Mouse (Mus musculus): ENCODE results near the gene Pdap1. TPM values are rescaled to one million over a fixed set of nuclear protein-coding genes. Genes with fewer than 3 reads are reported as not detected.
"Not testable (repeated sequence)": the region's sequence is repeated elsewhere in the genome, so short reads cannot be mapped to it uniquely, and the experiment has no call there.

Pdap1 gene
- total and polyA plus RNA-seq, 3 experiments, result 104 to 301 TPM; not detected in 1

DNA sequence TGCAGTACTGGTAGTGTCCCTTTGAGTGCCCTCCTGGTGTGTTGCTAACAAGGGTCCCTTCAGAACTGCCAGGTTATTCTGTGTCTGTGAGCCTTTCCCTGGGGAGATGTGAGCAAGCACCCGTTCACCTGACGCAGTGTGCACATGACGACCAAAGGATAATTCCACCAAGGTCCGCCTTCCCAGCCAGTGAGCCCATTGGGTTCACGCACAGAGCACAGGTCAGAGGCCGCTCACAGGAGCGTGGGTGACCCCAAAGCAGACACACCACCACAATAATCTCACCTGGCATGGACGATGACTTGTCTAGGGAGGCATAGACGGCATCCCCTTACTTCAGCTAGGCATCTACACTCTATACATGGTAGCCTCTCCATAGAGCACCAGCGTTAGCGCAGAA lies 38.6 kb downstream of the Pdap1 start:
- not testable (repeated sequence) for H3K4me3 ChIP-seq (ENCODE audit: control insufficient read depth in 1 of 2, insufficient read depth in 1 of 2, low read depth in 2 of 2, low read length in 2 of 2); DNase-seq (ENCODE audit: low read depth, low spot score); H3K79me2 ChIP-seq (ENCODE audit: control insufficient read depth, insufficient read depth, low read length, poor library complexity); H3K9ac ChIP-seq (ENCODE audit: control insufficient read depth, low read depth, low read length, poor library complexity, severe bottlenecking); H3K27me3 ChIP-seq (ENCODE audit: control insufficient read depth in 1 of 2, insufficient read depth in 2 of 2, low read length in 2 of 2); H3K27ac ChIP-seq (ENCODE audit: control insufficient read depth, low read depth, low read length); H3K9me3 ChIP-seq (replicated peaks; ENCODE audit: insufficient read depth, low read length)
- peaks cover 11 to 31% of the 10 kb centered on the region in 2 experiments for H3K4me1 ChIP-seq (ENCODE audit: control insufficient read depth in 1 of 2, insufficient read depth in 2 of 2, low read length in 2 of 2)
- peaks cover 25 to 29% of the 10 kb centered on the region in 2 experiments for H3K36me3 ChIP-seq (ENCODE audit: control insufficient read depth in 1 of 2, insufficient read depth in 2 of 2, low read length in 2 of 2)

DNA sequence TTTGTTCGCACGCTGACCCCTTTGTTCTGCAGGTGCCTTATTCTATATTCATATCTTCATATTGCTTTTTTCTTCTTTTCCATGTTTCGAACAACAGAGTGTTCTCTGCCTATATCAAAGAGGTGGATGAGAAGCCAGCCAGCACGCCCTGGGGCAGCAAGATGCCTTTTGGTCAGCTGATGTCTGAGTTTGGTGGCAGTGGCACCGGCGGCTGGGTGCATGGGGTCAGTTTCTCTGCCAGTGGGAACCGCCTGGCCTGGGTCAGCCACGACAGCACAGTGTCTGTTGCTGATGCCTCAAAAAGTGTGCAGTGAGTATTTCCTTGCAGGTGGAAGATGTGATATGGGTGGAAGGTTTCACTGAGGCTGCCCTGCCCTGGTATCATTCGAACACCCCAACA lies 39.1 kb downstream of the Pdap1 start:
- H3K27ac ChIP-seq (ENCODE audit: control insufficient read depth, low read depth, low read length), result no peak overlapping the region
- DNase-seq (ENCODE audit: low read depth, low spot score), result no peak
- H3K9ac ChIP-seq (ENCODE audit: control insufficient read depth, low read depth, low read length, poor library complexity, severe bottlenecking), result no peak overlapping the region
- peaks cover 13 to 35% of the 10 kb centered on the region in 2 experiments for H3K4me1 ChIP-seq (ENCODE audit: control insufficient read depth in 1 of 2, insufficient read depth in 2 of 2, low read length in 2 of 2)
- TF ChIP-seq CTCF (IDR thresholded peaks at IDR 0.05 in 2 of 3, conservative IDR thresholded peaks at IDR 0.05 in 1 of 3; ENCODE audit: control insufficient read depth in 1 of 3, insufficient read depth in 1 of 3, low read depth in 2 of 3, low read length in 3 of 3, poor library complexity in 1 of 3, severe bottlenecking in 1 of 3) (no peak), MXI1 (IDR thresholded peaks at IDR 0.05; ENCODE audit: low read depth, low read length) (no peak)
- H3K79me2 ChIP-seq (ENCODE audit: control insufficient read depth, insufficient read depth, low read length, poor library complexity), result no peaks in the 10 kb centered on the region
- H3K9me3 ChIP-seq (replicated peaks; ENCODE audit: insufficient read depth, low read length), result no peaks in the 10 kb centered on the region
- no peak overlapping the region for H3K4me3 ChIP-seq (ENCODE audit: control insufficient read depth in 1 of 2, insufficient read depth in 1 of 2, low read depth in 2 of 2, low read length in 2 of 2)
- H3K36me3 ChIP-seq (ENCODE audit: control insufficient read depth in 1 of 2, insufficient read depth in 2 of 2, low read length in 2 of 2), result peaks cover 28 to 31% of the 10 kb centered on the region in 2 experiments
- no peaks in the 10 kb centered on the region for H3K27me3 ChIP-seq (ENCODE audit: control insufficient read depth in 1 of 2, insufficient read depth in 2 of 2, low read length in 2 of 2)

GRCm38 (mm10) chr5:145098340-145098821 lies 41.7 kb downstream of the Pdap1 start:
- H3K4me3 ChIP-seq (ENCODE audit: control insufficient read depth in 1 of 2, insufficient read depth in 1 of 2, low read depth in 2 of 2, low read length in 2 of 2), result no peak overlapping the region
- H3K4me1 ChIP-seq (ENCODE audit: control insufficient read depth in 1 of 2, insufficient read depth in 2 of 2, low read length in 2 of 2), result peaks cover 17 to 36% of the 10 kb centered on the region in 2 experiments
- H3K27ac ChIP-seq (ENCODE audit: control insufficient read depth, low read depth, low read length), result peak overlapping the region; percentile 75
- peaks cover 23 to 52% of the 10 kb centered on the region in 2 experiments for H3K36me3 ChIP-seq (ENCODE audit: control insufficient read depth in 1 of 2, insufficient read depth in 2 of 2, low read length in 2 of 2)
- no peak overlapping the region for H3K9ac ChIP-seq (ENCODE audit: control insufficient read depth, low read depth, low read length, poor library complexity, severe bottlenecking)
- no peaks in the 10 kb centered on the region for H3K79me2 ChIP-seq (ENCODE audit: control insufficient read depth, insufficient read depth, low read length, poor library complexity)
- no peaks in the 10 kb centered on the region for H3K9me3 ChIP-seq (replicated peaks; ENCODE audit: insufficient read depth, low read length)
- peak; percentile 96 for DNase-seq (ENCODE audit: low read depth, low spot score)
- H3K27me3 ChIP-seq (ENCODE audit: control insufficient read depth in 1 of 2, insufficient read depth in 2 of 2, low read length in 2 of 2), result no peaks in the 10 kb centered on the region
- TF ChIP-seq ELF1 (IDR thresholded peaks at IDR 0.05; ENCODE audit: low read depth, low read length), result no peak
- peak; percentile 86 for TF ChIP-seq RCOR1 (IDR thresholded peaks at IDR 0.05; ENCODE audit: low read depth, low read length)
- peak; percentile 87 for TF ChIP-seq MYB (IDR thresholded peaks at IDR 0.05; ENCODE audit: low read depth, low read length)
- peak; percentile 88 for TF ChIP-seq POLR2AphosphoS2 (IDR thresholded peaks at IDR 0.05; ENCODE audit: low read length)
- TF ChIP-seq TAL1 (IDR thresholded peaks at IDR 0.05; ENCODE audit: low read length), result peak; percentile 86
- peak; percentile 63; the same call in 1 of the 2 replicates for TF ChIP-seq MXI1 (IDR thresholded peaks at IDR 0.05; ENCODE audit: low read depth, low read length)
- no peak for TF ChIP-seq POLR2AphosphoS5 (IDR thresholded peaks at IDR 0.05; ENCODE audit: borderline replicate concordance, low read depth, low read length)
- TF ChIP-seq MAFK (IDR thresholded peaks at IDR 0.05; ENCODE audit: borderline replicate concordance, low read depth, low read length), result peak; percentile 76
- TF ChIP-seq SIN3A (IDR thresholded peaks at IDR 0.05; ENCODE audit: low read length), result peak; percentile 79
- no peak for TF ChIP-seq E2F4 (IDR thresholded peaks at IDR 0.05; ENCODE audit: borderline replicate concordance, low read depth, low read length)
- no peak for TF ChIP-seq GABPA (IDR thresholded peaks at IDR 0.05; ENCODE audit: low read depth, low read length)
- no peak for TF ChIP-seq ZKSCAN1 (IDR thresholded peaks at IDR 0.05; ENCODE audit: low read depth, low read length)
- no peak for TF ChIP-seq MEF2A (IDR thresholded peaks at IDR 0.05; ENCODE audit: extremely low read depth, insufficient replicate concordance, low read depth, low read length, poor library complexity, severe bottlenecking)
- TF ChIP-seq HCFC1 (IDR thresholded peaks at IDR 0.05; ENCODE audit: low read depth, low read length), result no peak
- TF ChIP-seq ZC3H11A (IDR thresholded peaks at IDR 0.05; ENCODE audit: low read depth, low read length), result no peak
- TF ChIP-seq NELFE (IDR thresholded peaks at IDR 0.05; ENCODE audit: low read depth, low read length), result no peak
- no peak for TF ChIP-seq KAT2A (conservative IDR thresholded peaks at IDR 0.05; ENCODE audit: low read depth, low read length)
- TF ChIP-seq SMC3 (IDR thresholded peaks at IDR 0.05; ENCODE audit: low read depth, low read length), result no peak
- no peak; the same call in none of the 2 replicates for TF ChIP-seq MAX (IDR thresholded peaks at IDR 0.05; ENCODE audit: low read length)
- no peak for TF ChIP-seq CHD2 (IDR thresholded peaks at IDR 0.05; ENCODE audit: low read length)
- no peak for TF ChIP-seq BHLHE40 (IDR thresholded peaks at IDR 0.05; ENCODE audit: borderline replicate concordance, low read depth, low read length)
- TF ChIP-seq UBTF (IDR thresholded peaks at IDR 0.05; ENCODE audit: borderline replicate concordance, insufficient read depth, low read depth, low read length), result no peak
- peak; percentile 63 for TF ChIP-seq MYC (IDR thresholded peaks at IDR 0.05; ENCODE audit: low read depth, low read length)
- no peak for TF ChIP-seq NRF1 (IDR thresholded peaks at IDR 0.05; ENCODE audit: insufficient read depth, low read depth, low read length, poor library complexity, severe bottlenecking)
- no peak for TF ChIP-seq ZMIZ1 (IDR thresholded peaks at IDR 0.05; ENCODE audit: low read depth, low read length)

All from MEL (cell line).